Mouse (Mus musculus) forelimb bud, embryonic 11.5 days (tissue): ENCODE data around the gene Myl7.

ENCODE experiments used
- DNase-seq: peaks from one replicate; pipeline ENCODE4 v3.0.0-alpha.2; 2012; ENCODE audit warnings: low read depth, low spot score

The Myl7 gene

GRCm38 (mm10) chr11:5867196-5867595, 31.4 kb downstream of the Myl7 start:
- no peak for DNase-seq

GRCm38 (mm10) chr11:5862394-5863105, 36.0 kb downstream of the Myl7 start:
- no peak for DNase-seq

DNA sequence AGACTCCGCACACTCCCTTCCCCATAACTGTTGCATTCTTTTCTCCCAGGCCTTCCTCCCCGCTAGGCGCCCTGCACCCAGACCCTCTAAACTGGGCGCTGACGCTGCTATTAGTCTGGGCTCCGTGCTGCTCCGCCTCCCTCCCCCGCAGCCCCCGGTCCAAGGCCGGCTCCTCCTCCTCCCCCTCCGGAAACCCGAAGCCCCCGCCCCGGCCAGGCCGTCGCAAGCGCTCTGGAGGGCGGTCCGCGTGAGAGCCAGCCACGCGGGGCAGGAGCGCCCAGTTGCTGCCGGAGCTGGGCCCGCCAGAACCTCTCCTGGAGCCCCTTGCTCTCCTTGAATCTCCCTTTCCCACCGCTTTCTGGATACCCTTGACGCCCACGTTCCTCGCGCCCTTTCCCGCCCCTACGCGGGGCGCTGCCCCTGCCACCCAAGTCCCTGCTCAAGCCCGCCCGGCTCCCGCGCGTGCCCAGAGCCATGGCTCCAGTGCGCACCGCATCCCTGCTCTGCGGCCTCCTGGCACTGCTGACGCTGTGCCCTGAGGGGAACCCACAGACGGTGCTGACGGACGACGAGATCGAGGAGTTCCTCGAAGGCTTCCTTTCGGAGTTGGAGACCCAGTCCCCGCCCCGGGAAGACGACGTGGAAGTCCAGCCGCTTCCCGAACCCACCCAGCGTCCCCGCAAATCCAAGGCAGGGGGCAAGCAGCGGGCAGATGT, 36.7 kb downstream of the Myl7 start, which contains the start of gene Aebp1:
TSS of gene Aebp1 (plus strand) at position 270 of the 716 bp plus-strand sequence.
- no peak for DNase-seq

DNA sequence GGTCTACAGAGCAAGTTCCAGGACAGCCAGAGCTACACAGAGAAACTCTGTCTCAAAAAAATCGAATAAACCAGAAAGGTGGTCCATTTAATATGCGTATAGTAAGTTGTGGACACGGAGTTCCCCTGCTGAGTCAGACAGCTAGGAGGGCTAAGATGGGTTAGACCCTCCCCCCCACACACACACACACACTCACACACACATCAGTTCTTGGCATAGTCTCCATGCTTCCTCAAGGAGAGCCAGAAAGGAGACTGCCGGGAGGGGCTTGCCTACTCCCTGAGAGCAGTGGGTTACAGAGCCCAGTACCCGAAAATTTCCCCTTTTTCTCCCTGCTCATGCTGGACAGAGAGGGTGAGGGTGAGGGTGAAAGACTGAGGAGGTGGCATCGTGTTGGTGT, 37.9 kb downstream of the Myl7 start:
- DNase-seq, result no peak

DNA sequence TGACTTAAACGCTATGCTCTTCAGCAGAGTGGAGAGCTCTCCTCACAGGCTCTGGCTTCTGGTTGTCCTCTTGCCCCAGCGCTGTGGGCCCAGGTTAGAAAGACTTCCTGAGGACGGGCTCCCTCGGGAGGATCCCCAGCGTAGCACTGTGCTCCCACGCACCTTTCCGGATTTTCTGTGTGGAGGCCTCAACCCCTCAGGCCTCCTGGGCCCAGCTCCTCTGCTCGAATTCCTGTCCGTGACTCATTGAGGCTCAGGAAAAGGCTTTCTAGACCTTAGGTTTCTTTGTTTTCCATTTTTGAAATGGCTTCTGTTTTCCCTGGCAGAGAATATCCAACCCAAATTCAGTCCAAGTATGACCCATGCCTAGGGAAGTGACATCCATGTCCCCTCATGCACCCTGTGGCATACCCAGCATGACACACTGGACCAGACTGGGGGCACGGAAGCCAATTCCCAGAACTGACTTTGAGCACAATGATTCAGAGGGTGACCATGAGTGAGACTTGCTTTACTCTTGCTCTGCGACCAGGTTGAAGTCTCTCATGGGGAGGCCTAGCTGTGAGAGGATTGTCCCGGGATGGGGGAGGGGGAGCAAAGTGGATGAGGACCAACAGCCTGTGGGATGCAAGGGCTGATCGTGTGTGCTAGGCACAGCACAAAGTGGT, 38.6 kb downstream of the Myl7 start:
- no peak for DNase-seq

DNA sequence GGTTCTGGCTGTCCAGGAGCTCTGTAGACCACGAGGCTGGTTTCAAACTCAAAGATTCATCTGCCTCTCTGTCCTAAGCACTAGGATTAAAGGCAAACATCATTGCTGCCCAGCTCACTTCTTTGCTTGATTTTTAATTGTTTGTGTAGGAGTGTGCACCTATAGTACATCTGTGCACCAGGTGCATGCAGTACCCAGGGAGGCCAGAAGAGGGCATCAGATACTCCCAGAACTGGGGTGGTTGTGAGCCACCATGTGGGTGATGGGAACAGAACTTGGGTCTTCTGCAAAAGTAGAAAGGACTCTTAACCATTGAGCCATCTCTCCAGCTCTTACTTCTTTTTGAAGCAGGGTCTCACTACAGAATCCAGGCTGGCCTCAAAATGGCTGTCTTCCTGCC, 39.9 kb downstream of the Myl7 start:
- DNase-seq, result no peak

DNA sequence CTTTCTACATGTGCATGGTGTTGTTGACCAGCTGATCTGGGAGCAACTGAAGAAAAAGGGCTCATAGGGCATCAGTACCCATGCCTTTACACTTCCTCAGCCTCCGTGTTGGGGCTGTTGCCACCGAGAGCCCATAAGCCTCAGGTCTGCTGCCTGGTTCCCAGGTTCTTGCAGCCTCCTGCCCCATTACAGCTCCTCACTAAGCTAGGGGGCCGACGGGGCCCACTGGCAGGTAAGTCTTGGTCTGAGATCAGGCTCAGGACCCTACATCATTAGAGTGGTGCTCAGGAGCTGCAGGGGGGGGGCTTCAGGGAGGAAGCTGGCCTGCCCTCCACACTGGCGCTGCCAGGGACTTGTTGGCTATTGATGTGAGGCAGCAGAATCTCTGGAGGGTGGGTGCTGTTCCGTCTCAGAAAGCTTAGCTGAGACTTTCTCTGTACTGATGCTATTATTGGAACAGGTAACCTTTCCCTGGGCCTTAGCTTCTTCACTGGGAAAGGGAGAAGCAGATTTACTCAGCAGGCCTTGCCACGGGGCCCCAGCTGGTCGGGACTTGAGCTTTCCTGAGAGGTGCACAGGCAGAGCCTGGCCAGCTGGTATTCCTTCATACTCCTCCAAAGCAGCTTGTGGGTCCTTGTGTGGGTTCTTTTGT, 42.0 kb downstream of the Myl7 start:
- DNase-seq, result no peak

DNA sequence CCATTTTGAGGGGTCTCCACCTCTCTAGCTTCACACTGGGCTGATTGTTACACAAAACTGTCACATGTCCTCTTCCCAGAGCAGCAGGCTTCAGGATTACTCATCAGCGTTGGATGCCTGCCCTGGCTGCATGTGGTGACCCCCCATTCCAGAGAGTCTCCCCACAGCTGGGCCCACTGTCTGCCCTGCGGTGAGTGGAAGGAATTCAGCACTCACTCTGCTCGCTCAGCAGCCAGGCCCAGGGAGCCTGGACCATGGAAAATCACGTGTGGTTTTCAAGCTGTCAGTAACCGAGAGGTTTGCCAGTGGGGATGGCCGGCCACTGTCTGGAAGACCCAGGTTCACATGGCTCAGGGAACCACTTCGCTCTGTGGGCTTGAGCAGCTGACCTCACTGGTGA, 42.7 kb downstream of the Myl7 start:
- no peak for DNase-seq

DNA sequence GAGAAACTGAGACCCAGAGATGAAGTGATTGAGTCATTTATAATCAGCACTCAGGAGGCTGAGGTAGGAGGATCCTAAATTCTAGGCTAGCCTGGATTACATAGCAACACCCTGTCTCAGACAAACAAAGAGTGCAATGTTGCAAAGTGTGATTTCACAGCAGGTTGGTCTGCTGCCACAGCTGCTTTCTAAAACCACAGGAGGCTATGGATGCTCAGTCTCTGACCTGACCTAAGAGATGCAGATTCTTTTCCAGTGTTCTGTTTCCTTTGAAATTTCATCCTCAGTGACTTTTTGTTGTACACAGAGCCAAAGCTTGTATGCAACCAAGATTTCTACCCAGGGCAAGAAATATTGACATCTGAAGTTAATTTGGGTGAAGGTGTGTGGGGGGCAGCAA, 43.1 kb downstream of the Myl7 start:
- DNase-seq, result no peak

DNA sequence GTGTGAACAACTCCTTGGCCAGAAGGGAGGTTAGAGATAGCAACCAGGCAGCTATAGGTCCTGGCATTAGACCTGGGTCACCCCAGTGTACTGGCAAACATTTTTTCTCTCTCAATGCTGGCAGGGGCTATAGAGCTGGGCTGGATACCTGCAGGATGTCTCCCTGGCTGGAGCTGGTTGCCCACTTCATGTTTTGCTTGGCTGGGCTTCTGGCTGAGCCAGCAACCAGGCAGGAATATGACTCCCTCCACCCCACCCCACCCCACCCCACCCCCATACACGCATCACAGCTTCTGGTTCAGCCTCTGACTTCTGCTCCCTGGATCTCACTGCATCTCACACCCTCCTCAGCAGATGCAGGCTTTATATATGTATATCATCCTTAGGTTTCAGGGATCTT, 46.3 kb downstream of the Myl7 start:
- no peak for DNase-seq

- DNase-seq, result no peak
Observed at GRCm38 (mm10) chr11:5851021-5851736, 47.4 kb downstream of the Myl7 start.

DNA sequence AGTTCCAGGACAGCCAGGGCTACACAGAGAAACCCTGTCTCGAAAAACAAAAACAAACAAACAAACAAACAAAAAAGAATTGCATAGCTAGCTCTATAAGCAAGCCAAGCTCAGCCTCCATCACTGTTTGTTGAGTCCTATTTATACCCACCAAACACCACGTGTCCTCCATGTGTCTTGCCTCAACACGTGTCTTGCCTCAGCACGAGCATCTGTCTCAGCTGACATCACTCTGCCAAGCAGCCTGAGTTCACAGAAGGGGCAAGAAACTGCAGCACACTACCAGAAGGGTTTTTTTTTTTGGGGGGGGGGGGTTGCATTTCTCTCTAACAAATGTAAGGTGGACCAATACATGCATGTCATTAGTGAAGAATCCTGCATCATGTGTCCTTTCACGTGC, 48.1 kb downstream of the Myl7 start:
- DNase-seq, result no peak

- DNase-seq, result no peak
Observed at GRCm38 (mm10) chr11:5849316-5849715, 49.3 kb downstream of the Myl7 start.

GRCm38 (mm10) chr11:5848741-5849140, 49.8 kb downstream of the Myl7 start:
- DNase-seq, result no peak

- DNase-seq, result no peak
Observed at GRCm38 (mm10) chr11:5846639-5847345, 51.8 kb downstream of the Myl7 start.
